Mouse (Mus musculus) lung, postnatal 10 days (tissue): ENCODE data around the gene Hap1.
"Not testable (repeated sequence)": the region's sequence is repeated elsewhere in the genome, so short reads cannot be mapped to it uniquely, and the experiment has no call there.

Source experiments
- DNase-seq: peaks from one replicate; pipeline ENCODE4 v3.0.0; 2021

Gene Hap1

GRCm38 (mm10) chr11:100389931-100390445 is 34.1 kb upstream of the Hap1 start:
- DNase-seq = peak; percentile 91

- DNase-seq = peak; percentile 85
Observed at GRCm38 (mm10) chr11:100388588-100388987, 32.7 kb upstream of the Hap1 start.

DNA sequence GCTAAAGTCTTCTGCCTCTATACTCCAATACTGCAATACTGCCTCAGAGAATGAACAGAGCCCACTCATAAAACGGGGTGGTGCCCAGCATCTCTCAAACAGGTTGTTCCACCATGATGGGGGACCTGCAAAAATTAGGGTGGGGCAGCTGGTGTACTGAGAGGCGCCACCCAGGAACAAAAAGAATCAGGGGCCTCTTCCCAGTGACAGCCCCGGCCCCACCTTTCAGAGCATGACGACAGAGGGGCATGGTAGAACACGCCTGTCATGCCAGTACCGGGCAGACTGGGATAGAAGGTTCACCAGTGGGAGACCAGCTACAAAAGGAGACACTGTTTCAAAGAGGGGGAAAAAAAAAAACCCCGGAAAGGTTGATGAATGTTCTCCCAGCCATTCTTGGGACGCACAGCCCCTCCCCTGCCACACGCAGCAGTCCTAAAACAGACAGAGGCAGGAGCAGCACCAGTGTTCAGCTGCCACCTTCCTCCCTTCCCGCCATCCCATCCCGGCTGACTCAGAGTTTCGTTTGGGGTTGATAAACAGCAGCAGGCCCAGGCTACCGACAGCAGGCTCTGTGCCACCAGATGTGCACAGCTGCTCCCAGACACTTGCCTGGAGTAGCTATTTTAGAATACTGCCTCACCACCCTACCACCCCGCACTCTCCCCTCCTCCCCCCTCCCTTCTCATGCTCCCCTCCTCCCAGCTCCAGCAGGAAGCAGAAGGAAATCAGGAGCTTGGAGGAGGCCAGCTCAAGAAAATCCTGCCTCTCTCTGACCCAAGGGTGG is 31.9 kb upstream of the Hap1 start:
- peak; percentile 88 for DNase-seq

DNA sequence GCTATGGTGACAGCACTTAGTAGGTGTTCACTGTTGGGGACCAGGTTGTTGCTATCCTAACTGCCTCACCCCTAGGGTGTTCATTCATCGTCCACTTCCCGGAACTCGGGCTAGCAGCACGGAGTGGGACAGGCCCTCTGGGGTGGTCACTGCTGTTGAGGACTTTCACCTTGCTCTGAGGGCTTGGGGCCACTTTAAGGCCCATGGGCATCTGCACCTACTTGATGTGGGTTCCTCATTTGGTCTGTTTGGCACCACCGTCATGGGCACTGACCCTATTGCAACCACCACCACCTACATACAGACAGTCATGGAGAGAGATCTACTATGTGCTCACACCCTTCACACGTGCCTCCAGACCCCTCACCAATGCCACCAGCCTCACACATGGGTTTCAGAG is 31.2 kb upstream of the Hap1 start:
- DNase-seq = no peak

DNA sequence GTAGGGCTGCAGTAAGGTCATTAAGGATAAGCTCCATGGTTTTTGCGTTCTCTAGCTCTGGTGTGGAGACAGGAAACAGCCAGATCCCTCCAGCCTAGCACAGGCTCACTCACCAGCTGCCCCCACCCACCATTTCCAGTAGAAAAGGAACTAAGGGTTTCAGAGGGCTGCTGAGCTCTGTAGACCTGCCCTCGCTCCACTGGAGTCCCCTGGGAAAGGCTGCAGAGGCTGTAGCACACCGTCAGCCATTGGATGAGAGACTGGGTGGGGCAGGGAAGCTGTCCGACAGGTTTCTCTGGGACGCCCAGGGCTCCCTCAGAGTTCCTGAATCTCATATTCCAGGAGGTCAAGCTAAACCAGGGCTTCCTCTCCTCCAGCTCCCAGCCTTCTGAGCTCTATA is 30.7 kb upstream of the Hap1 start:
- DNase-seq = peak; percentile 72

DNA sequence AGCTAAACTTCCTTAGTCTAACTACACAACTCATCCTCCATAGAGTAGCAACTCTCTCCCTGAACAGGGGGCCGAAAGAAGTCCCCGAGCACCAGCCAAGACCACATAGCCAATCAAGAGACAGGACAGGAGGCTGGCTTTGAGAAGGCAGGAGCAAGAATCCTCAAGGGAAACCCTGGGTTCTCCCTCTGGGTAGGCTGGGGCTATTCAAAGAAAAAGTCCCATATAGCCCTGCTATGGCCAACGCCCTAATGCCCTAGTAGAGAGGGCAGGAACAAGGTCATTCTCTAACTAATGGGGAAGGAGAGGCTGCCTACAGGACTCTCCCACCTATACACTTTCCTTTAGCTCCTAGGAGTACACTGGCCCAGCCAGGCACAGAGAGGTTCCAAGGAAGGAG is 29.1 kb upstream of the Hap1 start:
- DNase-seq = no peak

GRCm38 (mm10) chr11:100382682-100383081 is 26.8 kb upstream of the Hap1 start:
- DNase-seq = peak; percentile 45

DNA sequence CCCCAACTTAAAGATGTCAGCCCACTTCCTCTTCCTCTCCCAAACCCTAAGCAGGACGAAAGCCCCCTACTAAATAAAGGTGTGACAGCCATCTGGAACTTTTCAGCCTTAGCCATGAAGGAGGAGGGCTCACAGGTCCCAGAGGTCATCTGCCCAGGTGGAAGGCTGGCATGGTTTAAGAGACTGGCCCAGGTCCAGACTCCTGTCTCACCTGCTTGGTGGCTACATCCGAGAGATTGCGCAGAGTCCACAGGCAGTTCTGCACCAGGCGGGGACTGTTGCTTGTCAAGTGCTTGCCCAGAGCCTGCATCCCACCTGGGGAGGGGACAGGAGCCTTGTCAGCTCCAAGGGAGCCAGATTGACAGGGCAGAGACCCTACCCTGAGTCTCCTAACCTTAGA is 23.4 kb upstream of the Hap1 start:
- no peak for DNase-seq

GRCm38 (mm10) chr11:100378446-100378845 is 22.5 kb upstream of the Hap1 start:
- DNase-seq = no peak

GRCm38 (mm10) chr11:100377989-100378388 is 22.1 kb upstream of the Hap1 start:
- DNase-seq = no peak

- DNase-seq = peak; percentile 35
Observed at GRCm38 (mm10) chr11:100376746-100377389, 20.9 kb upstream of the Hap1 start.

DNA sequence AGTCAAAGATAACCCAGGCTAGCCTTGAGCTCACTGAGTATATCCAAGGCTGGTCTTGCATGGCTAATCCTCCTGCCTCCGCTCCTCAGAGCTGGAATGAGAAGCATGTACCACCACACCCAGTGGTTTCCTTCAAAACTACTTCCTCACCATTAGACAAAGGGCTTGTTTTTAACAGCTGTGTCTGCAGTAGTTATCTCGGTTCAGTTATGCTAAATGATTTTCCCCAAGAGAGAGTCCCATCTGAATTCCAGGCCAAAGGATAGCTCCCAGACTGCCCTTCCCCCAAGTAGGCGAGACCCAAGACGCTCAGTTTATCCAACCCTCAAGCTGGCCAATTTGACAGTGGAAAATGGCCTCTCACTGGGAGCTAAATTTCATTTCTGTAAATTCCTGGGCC is 20.1 kb upstream of the Hap1 start:
- DNase-seq = no peak

DNA sequence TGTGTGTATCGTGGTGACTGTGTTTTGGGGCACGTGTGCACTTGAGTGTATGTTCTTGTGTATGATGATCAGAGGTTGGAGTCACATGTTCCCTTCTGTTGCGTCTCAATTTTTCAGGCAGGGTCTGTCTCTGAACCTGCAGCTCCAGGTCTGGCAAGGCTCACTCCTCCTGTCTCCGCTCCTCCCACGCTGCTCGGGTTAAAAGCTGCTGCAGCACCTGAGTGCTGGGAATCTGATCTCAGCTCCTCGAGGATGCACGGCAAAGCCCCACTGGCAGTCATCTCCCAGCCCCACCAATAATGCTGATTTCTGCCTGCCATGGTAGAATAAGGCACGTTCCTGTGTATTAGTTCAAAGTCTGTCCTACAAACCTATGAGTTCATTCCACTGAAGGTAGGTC is 19.2 kb upstream of the Hap1 start:
- no peak for DNase-seq

DNA sequence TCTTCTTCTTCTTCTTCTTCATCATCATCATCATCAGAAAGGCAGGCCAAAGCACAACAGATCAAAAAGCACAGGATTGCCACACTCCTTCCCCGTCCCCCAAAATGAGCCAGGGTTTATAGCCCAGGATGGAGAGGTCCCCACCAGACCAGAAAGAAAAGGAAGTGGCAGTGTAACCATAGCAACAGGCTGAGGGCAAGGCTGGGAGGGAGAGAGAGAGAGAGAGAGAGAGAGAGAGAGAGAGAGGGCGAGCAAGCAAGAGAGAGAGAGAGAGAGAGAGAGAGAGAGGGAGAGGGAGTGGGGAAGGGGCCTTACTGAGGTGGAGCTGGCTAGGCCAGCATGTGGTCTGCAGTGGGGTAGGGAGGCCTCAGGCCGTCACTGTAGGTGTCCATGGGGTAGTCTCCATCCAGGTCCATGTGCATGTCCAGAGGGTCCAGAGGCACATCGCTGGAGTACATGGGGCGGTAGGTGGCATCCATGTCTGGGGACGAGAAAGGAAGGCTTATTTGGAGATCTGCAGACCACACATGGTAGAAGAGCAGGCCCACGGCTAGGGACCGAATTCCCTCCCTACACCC is 16.1 kb upstream of the Hap1 start:
- DNase-seq = no peak

- DNase-seq = no peak
Observed at GRCm38 (mm10) chr11:100369822-100370221, 13.9 kb upstream of the Hap1 start.

- DNase-seq = no peak
Observed at GRCm38 (mm10) chr11:100369145-100369544, 13.2 kb upstream of the Hap1 start.

- DNase-seq = peak; percentile 88
Observed at GRCm38 (mm10) chr11:100362979-100363562, 7.1 kb upstream of the Hap1 start.

GRCm38 (mm10) chr11:100362209-100362978 is 6.5 kb upstream of the Hap1 start:
- peak; percentile 84 for DNase-seq

GRCm38 (mm10) chr11:100361059-100361458 is 5.1 kb upstream of the Hap1 start:
- DNase-seq = not testable (repeated sequence)

DNA sequence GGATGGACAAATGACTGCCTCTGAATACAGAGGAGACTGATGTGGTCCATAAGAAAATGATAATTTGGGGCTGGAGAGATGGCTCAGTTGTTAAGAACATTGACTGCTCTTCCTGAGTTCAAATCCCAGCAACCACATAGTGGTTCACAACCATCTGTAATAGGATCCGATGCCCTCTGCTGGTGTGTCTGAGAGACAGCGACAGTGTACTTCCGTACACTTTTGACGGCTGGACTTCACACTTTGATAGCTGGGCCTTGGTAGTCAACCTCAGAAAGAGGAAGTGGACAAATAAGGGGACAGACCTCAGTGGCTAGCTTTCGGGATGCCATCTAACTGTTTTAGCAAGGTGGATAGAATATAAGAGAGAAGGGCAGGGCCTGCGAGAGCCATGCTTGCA is 4.2 kb upstream of the Hap1 start:
- DNase-seq = no peak

GRCm38 (mm10) chr11:100357408-100357807 is 1.5 kb upstream of the Hap1 start:
- no peak for DNase-seq

DNA sequence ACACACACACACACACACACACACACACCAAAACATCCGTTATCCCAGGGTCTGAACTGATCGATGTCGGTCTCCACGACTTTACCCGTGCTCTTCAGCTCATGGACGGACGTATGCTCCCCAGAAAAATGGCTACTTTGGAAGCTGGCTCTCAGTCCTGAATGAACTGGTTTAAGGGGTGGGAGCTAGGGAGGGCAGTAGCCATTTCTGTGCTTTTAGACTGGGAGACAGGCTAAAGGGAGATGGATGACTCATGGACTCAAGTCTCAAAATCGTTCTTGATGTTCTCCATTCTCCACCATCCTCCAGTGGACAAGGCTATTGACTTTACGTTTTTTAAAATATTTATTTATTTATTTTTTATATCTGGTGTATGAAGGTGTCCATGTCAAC is 887 bp upstream of the Hap1 start:
- no peak for DNase-seq
